18 mouse cellular contexts compared by ENCODE assay signal in the genomic region with DNA sequence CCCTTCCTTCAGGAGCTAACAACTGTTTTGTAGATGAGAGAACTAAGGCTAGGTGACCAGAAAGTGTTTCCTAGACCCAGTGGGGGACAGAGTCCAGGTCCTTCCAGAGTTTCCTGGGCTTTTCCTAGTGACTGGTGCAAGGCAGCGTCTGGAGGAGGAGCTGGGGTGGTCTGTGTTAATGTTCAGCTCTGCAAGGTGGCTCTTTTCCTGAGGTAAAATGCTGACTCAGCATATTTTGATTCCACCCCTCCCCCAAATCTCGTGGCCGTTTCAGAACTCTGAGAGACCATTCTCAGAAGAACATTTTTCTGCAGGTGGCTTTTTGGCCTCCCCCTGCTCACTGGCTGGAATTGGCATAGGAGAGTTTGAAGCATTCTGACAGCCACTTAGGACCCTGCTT.
"Had no signal": no experiment of that assay in that cellular context is flagged by ENCODE, and none has a peak within 500 bp of the region (broad histone marks: within the 10 kb centered on the region; RNA-seq: fewer than 3 reads in every experiment).

No protein-coding gene starts in this region.

- H3K36me3 ChIP-seq: midbrain, embryonic 10.5 days; midbrain, embryonic 12.5 days; neural tube, embryonic 13.5 days; neural tube, embryonic 15.5 days; stomach, embryonic 15.5 days had no signal

- H3K4me3 ChIP-seq: midbrain, embryonic 10.5 days; midbrain, embryonic 12.5 days; myocyte; neural tube, embryonic 13.5 days; neural tube, embryonic 15.5 days; stomach, embryonic 15.5 days had no signal

- DNase-seq: lung, adult 18-20 months; lung, embryonic 14.5 days; lung, postnatal 10 days; lung, postnatal 4 days; midbrain, embryonic 14.5 days; retina, postnatal 1 day; right cerebral cortex, adult 18-20 months; thymus, adult 2 months; thymus, postnatal 25 days; thymus, postnatal 4 days had no signal

- H3K4me2 ChIP-seq: lung, embryonic 14.5 days; midbrain, embryonic 12.5 days; neural tube, embryonic 13.5 days; neural tube, embryonic 15.5 days; stomach, embryonic 15.5 days had no signal

- H3K4me1 ChIP-seq: midbrain, embryonic 12.5 days; stomach, embryonic 15.5 days had no signal

- H3K27ac ChIP-seq: midbrain, embryonic 10.5 days; midbrain, embryonic 12.5 days; neural tube, embryonic 13.5 days; neural tube, embryonic 15.5 days; stomach, embryonic 15.5 days; stomach, postnatal 0 days had no signal

- H3K9ac ChIP-seq: lung, embryonic 14.5 days; midbrain, embryonic 12.5 days; neural tube, embryonic 13.5 days; neural tube, embryonic 15.5 days; stomach, embryonic 15.5 days had no signal

- H3K27me3 ChIP-seq: midbrain, embryonic 12.5 days; neural tube, embryonic 13.5 days; neural tube, embryonic 15.5 days; stomach, embryonic 15.5 days had no signal

- ATAC-seq: midbrain, embryonic 16.5 days had no signal

- H3K9me3 ChIP-seq: midbrain, embryonic 10.5 days; midbrain, embryonic 12.5 days; neural tube, embryonic 13.5 days; neural tube, embryonic 15.5 days; stomach, embryonic 15.5 days had no signal
